Mouse (Mus musculus) spleen, adult 2 months (tissue): ENCODE measurements around the gene Clec18a.

Experiments used
- CTCF ChIP-seq: fragments of 200-500 bp; IDR thresholded peaks from 2 replicates; pipeline ENCODE4 v1.5.1; 2011; ENCODE audit warnings: mild to moderate bottlenecking, inconsistent platforms; ENCODE audit not compliant: insufficient read depth, insufficient read length, insufficient replicate concordance; ENCODE audit errors: extremely low read depth
- POLR2A ChIP-seq: fragments of 200-500 bp; IDR thresholded peaks from 2 replicates; pipeline ENCODE4 v1.6.1; 2011; ENCODE audit warnings: low read depth, low read length, inconsistent platforms

DNA sequence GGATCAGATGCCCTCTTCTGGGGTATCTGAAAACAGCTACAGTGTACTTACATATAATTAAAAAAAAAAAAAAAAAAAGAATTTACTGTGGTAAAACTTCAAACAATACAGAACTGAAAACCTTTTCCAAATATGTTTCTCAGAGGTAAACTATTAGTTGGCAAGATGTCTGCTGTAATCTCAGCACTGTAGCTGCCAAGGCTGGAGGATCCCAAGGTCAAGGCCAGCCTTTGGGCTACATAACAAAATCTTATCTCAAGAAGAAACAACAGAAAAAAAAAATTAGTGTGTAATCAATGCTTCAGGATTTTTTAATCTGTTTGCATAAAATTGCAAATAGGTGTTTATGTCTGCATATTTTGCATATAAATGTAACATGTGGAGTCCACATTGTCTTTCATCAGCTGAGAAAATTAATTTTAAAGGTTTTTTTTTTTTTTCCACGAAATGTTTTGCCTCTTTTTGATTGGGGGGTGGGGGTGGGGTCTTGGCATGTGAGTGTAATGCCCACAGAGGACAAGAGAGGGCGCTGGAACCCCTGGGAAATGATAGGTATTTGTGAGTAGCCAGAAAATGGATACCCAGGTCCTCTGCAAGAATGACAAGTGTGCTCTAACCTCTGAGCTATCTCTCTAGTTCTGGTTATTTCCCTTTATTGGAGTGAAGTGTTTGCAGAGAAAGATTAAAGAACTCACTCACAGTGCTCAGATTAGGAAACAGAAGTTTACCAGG is 48.1 kb downstream of the Clec18a start:
- TF ChIP-seq CTCF (no peak), POLR2A (no peak)
